Comparison of ENCODE assay signal across 8 mouse cellular contexts in the genomic region with DNA sequence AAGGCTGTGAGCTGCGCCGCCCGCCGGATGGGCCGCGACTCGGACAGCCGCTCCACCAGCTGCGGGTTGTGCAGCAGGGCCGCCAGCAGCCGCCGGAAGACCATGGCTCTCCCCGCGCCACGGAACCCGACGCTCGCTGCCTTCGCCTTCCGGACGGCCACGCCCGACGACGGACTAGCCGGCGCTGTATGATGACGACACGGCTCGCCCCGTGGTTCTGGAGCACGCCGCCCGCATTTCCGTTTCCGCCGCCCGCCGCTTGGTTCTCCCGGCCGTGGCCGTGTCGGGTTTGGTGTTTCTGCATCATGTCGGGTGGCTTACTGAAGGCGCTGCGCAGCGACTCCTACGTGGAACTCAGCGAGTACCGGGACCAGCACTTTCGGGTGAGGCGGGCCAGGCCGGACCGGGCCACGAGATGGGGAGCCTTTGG. TPM values are rescaled to one million over a fixed set of nuclear protein-coding genes. Genes with fewer than 3 reads are reported as not detected.
A peak's percentile ranks its signal among the peaks of the same experiment; 100 is the strongest.
DNase-seq lines count a peak whose midpoint lies in the region; ATAC-seq lines count a peak whose summit lies in the region.

A gene (minus strand): TSS at position 150 of the 430 bp plus-strand sequence.
A gene (plus strand): TSS at position 169 of the 430 bp plus-strand sequence.

- no peaks in the 10 kb centered on the region for H3K9me3 ChIP-seq in heart, embryonic 14.5 days (ENCODE audit: control insufficient read depth, low read length)
- no peaks in the 10 kb centered on the region for H3K9me3 ChIP-seq in liver, embryonic 13.5 days (replicated peaks)
- no peaks in the 10 kb centered on the region for H3K9me3 ChIP-seq in stomach, embryonic 16.5 days (replicated peaks; ENCODE audit: control insufficient read depth, low read length)

- H3K4me3 ChIP-seq in brown adipose tissue, adult 24 weeks (ENCODE audit: insufficient read depth, low read depth, low read length), result peak within 1 kb of the TSS; percentile 94
- H3K4me3 ChIP-seq in heart, embryonic 14.5 days (ENCODE audit: control insufficient read depth in 1 of 2, insufficient read depth in 1 of 2, low read depth in 1 of 2, low read length in 2 of 2), result peak within 1 kb of the TSS; percentile 60 to 89
- H3K4me3 ChIP-seq in liver, embryonic 13.5 days (replicated peaks), result peak within 1 kb of the TSS; percentile 96
- peak within 1 kb of the TSS; percentile 74 for H3K4me3 ChIP-seq in stomach, embryonic 16.5 days (replicated peaks; ENCODE audit: low read length)

- H3K27me3 ChIP-seq in heart, embryonic 14.5 days (ENCODE audit: control insufficient read depth, insufficient read depth, low read length), result no peaks in the 10 kb centered on the region
- no peaks in the 10 kb centered on the region for H3K27me3 ChIP-seq in liver, embryonic 13.5 days
- H3K27me3 ChIP-seq in stomach, embryonic 16.5 days (ENCODE audit: control insufficient read depth, insufficient read depth, low read length), result no peaks in the 10 kb centered on the region

- H3K9ac ChIP-seq in heart, embryonic 14.5 days (ENCODE audit: low read length), result peak within 1 kb of the TSS; percentile 91
- H3K9ac ChIP-seq in liver, embryonic 13.5 days, result peak within 1 kb of the TSS; percentile 92
- peak within 1 kb of the TSS; percentile 90 for H3K9ac ChIP-seq in stomach, embryonic 16.5 days (ENCODE audit: low read length)

- WGBS in heart, embryonic 14.5 days, result under 1% methylated on average over 55 of the region's 55 CpGs
- WGBS in liver, embryonic 13.5 days (ENCODE audit: insufficient replicate concordance), result under 1% methylated on average over 53 of the region's 55 CpGs
- WGBS in stomach, embryonic 16.5 days, result 0% methylated on average over 55 of the region's 55 CpGs

- peak within 1 kb of the TSS; percentile 87 for H3K4me2 ChIP-seq in heart, embryonic 14.5 days (ENCODE audit: low read length)
- H3K4me2 ChIP-seq in liver, embryonic 13.5 days, result peak within 1 kb of the TSS; percentile 82
- H3K4me2 ChIP-seq in stomach, embryonic 16.5 days (ENCODE audit: low read depth, low read length), result peak within 1 kb of the TSS; percentile 88

- peak; percentile 97 for DNase-seq in CD4-positive, CD25-positive, alpha-beta regulatory T cell, adult 2 months (ENCODE audit: low read depth, low spot score)
- DNase-seq in fibroblast of lung, adult 2 months (ENCODE audit: low read depth), result peak; percentile 72
- DNase-seq in kidney, postnatal 14 days, result peak; percentile 97
- DNase-seq in liver, embryonic 13.5 days, result peak; percentile 88
- DNase-seq in neural tube, embryonic 10.5 days (ENCODE audit: extremely low spot score, low spot score), result peak; percentile 98

- peaks cover 30% of the 10 kb centered on the region for H3K36me3 ChIP-seq in heart, embryonic 14.5 days (ENCODE audit: control insufficient read depth, insufficient read depth, low read length)
- H3K36me3 ChIP-seq in liver, embryonic 13.5 days, result peaks cover 27% of the 10 kb centered on the region
- H3K36me3 ChIP-seq in stomach, embryonic 16.5 days (ENCODE audit: control insufficient read depth, insufficient read depth, low read length), result 0 out of 2 replicates have a peak, but pooled peaks cover 6% of the 10 kb centered on the region

- H3K27ac ChIP-seq in brown adipose tissue, adult 24 weeks (replicated peaks; ENCODE audit: low read depth, low read length), result peak within 1 kb of the TSS; percentile 86
- peak within 1 kb of the TSS; percentile 89 to 95 for H3K27ac ChIP-seq in heart, embryonic 14.5 days (replicated peaks in 1 of 2; ENCODE audit: control insufficient read depth in 1 of 2, insufficient read depth in 1 of 2, low read depth in 2 of 2, low read length in 2 of 2)
- H3K27ac ChIP-seq in liver, embryonic 13.5 days, result peak within 1 kb of the TSS; percentile 83
- peak within 1 kb of the TSS; percentile 89 for H3K27ac ChIP-seq in stomach, embryonic 16.5 days (ENCODE audit: low read length)

- H3K4me1 ChIP-seq in brown adipose tissue, adult 24 weeks (ENCODE audit: control insufficient read depth, insufficient read depth, insufficient read length, low read length), result peaks cover 4% of the 10 kb centered on the region
- peaks cover 9 to 24% of the 10 kb centered on the region in 2 experiments for H3K4me1 ChIP-seq in heart, embryonic 14.5 days (ENCODE audit: control insufficient read depth in 2 of 2, insufficient read depth in 2 of 2, low read length in 2 of 2)
- peaks cover 48% of the 10 kb centered on the region for H3K4me1 ChIP-seq in liver, embryonic 13.5 days (replicated peaks)
- H3K4me1 ChIP-seq in stomach, embryonic 16.5 days (ENCODE audit: control insufficient read depth, insufficient read depth, low read length), result peaks cover 28% of the 10 kb centered on the region

- ATAC-seq in heart, embryonic 14.5 days (ENCODE audit: insufficient number of reproducible peaks, insufficient read depth, low FRiP score, low read depth), result peak; percentile 88
- ATAC-seq in liver, embryonic 13.5 days (ENCODE audit: low read depth), result peak; percentile 88
- ATAC-seq in stomach, embryonic 16.5 days (ENCODE audit: insufficient read depth, low FRiP score), result peak; percentile 92

RNA-seq across cellular contexts. Expression of the first gene that starts in this region (rescaled TPM):
- polyA plus RNA-seq in brown adipose tissue, adult 24 weeks (2012; ENCODE audit: insufficient read depth, insufficient read length, missing spikeins), result 106 and 114 TPM in 2 replicates
- 131 and 132 TPM in 2 replicates for polyA plus RNA-seq in heart, embryonic 14.5 days (2014; fragmentation: Nextera tagmentation; extraction: Ambion mirVana)
- polyA plus RNA-seq in liver, embryonic 13.5 days (2015; fragmentation: Nextera tagmentation; extraction: Ambion mirVana), result 42.6 and 49.1 TPM in 2 replicates
- polyA plus RNA-seq in stomach, embryonic 16.5 days (2015; fragmentation: Nextera tagmentation; extraction: Ambion mirVana), result 81.6 and 84.9 TPM in 2 replicates

RNA-seq across cellular contexts. Expression of the second gene that starts in this region (rescaled TPM):
- polyA plus RNA-seq in brown adipose tissue, adult 24 weeks (2012; ENCODE audit: insufficient read depth, insufficient read length, missing spikeins), result 67.8 and 91.6 TPM in 2 replicates
- 67.1 and 69.9 TPM in 2 replicates for polyA plus RNA-seq in heart, embryonic 14.5 days (2014; fragmentation: Nextera tagmentation; extraction: Ambion mirVana)
- 39.6 and 48.3 TPM in 2 replicates for polyA plus RNA-seq in liver, embryonic 13.5 days (2015; fragmentation: Nextera tagmentation; extraction: Ambion mirVana)
- polyA plus RNA-seq in stomach, embryonic 16.5 days (2015; fragmentation: Nextera tagmentation; extraction: Ambion mirVana), result 89.5 and 97.9 TPM in 2 replicates

Comparison
In these comparisons a context has a peak if more than half of its experiments do, and no peak if none do; other contexts are left out.
1. Peak in every context shown above with its lines: DNase-seq, ATAC-seq, H3K4me3 ChIP-seq and H3K27ac ChIP-seq.